In the genomic region with DNA sequence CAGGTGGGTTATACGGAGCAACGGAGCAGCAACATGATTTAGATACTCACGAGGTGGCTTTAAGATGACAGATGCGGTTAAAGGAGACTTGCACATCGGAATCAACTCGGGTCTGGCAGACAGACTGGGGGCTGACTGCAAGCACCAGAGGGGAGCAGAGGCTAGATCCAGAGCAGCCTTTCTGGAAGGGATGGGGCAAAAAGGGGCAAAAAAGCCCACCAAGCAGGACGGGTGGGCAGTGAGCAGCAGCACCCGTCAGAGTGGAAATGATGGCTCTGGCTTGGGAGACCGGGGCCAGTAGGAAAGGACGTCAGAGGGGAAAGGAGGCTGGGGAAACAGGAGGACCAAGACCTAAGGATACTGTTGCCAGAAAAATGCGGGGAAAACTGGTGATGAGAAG, we compare ENCODE assay signal across 8 mouse cellular contexts. TPM values are rescaled to one million over a fixed set of nuclear protein-coding genes. Genes with fewer than 3 reads are reported as not detected.
A peak's percentile ranks its signal among the peaks of the same experiment; 100 is the strongest.
DNase-seq lines count a peak whose midpoint lies in the region; ATAC-seq and TF ChIP-seq lines count a peak whose summit lies in the region.

No protein-coding gene starts in this region.

- H3K9me3 ChIP-seq in intestine, embryonic 15.5 days: no peaks in the 10 kb centered on the region

- ATAC-seq in erythroblast, adult 5-6 weeks (replicated peaks; ENCODE audit: low FRiP score, poor library complexity, severe bottlenecking): peak; percentile 37
- peak; percentile 13 for ATAC-seq in intestine, embryonic 15.5 days

- H3K4me2 ChIP-seq in intestine, embryonic 15.5 days (replicated peaks): peak overlapping the region; percentile 90

- no peaks in the 10 kb centered on the region for H3K27me3 ChIP-seq in cerebellum, adult 2 months (ENCODE audit: control insufficient read depth, insufficient read depth, low read length)
- no peaks in the 10 kb centered on the region for H3K27me3 ChIP-seq in intestine, embryonic 15.5 days (replicated peaks)

- no peaks in the 10 kb centered on the region; the same call in 1 of the 2 replicates for H3K4me1 ChIP-seq in cerebellum, adult 2 months (ENCODE audit: control insufficient read depth, insufficient read depth, low read length)
- 0 out of 2 replicates have a peak, but pooled peaks cover 2% of the 10 kb centered on the region for H3K4me1 ChIP-seq in intestine, embryonic 15.5 days (replicated peaks)

- H3K4me3 ChIP-seq in cerebellum, adult 2 months (replicated peaks; ENCODE audit: insufficient read depth, low read depth, low read length): peak overlapping the region; percentile 100
- peak overlapping the region; percentile 81 for H3K4me3 ChIP-seq in intestine, embryonic 15.5 days (replicated peaks)

- H3K27ac ChIP-seq in cerebellum, adult 2 months (ENCODE audit: insufficient read depth, low read length): peak overlapping the region; percentile 35
- peak overlapping the region; percentile 93 for H3K27ac ChIP-seq in intestine, embryonic 15.5 days

- DNase-seq in cerebellum, adult 2 months: no peak
- DNase-seq in cerebellum, adult 11-12 months: no peak
- peak; percentile 43 for DNase-seq in retina, embryonic 14.5 days (ENCODE audit: low spot score)
- DNase-seq in retina, postnatal 1 day: no peak
- peak; percentile 2 to 10 for DNase-seq in monocyte, adult 2 months (ENCODE audit: low read depth in 1 of 2, low spot score in 2 of 2)
- DNase-seq in urinary bladder, adult 2 months (ENCODE audit: low spot score): no peak

- under 1% methylated on average over 11 of the region's 11 CpGs for WGBS in cerebellum, adult 2 months
- 0% methylated on average over 11 of the region's 11 CpGs for WGBS in intestine, embryonic 15.5 days

- no peak for TF ChIP-seq POLR2A in cerebellum, adult 2 months (IDR thresholded peaks at IDR 0.05; ENCODE audit: borderline replicate concordance, insufficient read depth, low read length)

- H3K36me3 ChIP-seq in intestine, embryonic 15.5 days: no peaks in the 10 kb centered on the region

- no peak for TF ChIP-seq CTCF in cerebellum, adult 2 months (IDR thresholded peaks at IDR 0.05; ENCODE audit: borderline replicate concordance, insufficient read depth, low read depth, low read length)

- peak overlapping the region; percentile 84 for H3K9ac ChIP-seq in intestine, embryonic 15.5 days

RNA-seq across cellular contexts. Expression of a gene that starts 0.7 kb away (rescaled TPM):
- polyA plus RNA-seq in cerebellum, adult 2 months (2012; rRNA removed): 24.2 and 26.1 TPM in 2 replicates
- 55.8 and 71.1 TPM in 2 replicates for total RNA-seq in erythroblast, adult 5-6 weeks (2015; ENCODE audit: low replicate concordance)
- total RNA-seq in erythroblast, adult 5-6 weeks (2017; ENCODE audit: low replicate concordance): 36.7 and 42.4 TPM in 2 replicates
- 21.4 and 24.7 TPM in 2 replicates for polyA plus RNA-seq in intestine, embryonic 15.5 days (2015; fragmentation: Nextera tagmentation; extraction: Ambion mirVana)
- 16.1 and 17.4 TPM in 2 replicates for polyA plus RNA-seq in urinary bladder, adult 2 months (2012; rRNA removed)

RNA-seq across cellular contexts. Expression of a gene that starts 44.4 kb away (rescaled TPM):
- 21.1 and 23.6 TPM in 2 replicates for polyA plus RNA-seq in cerebellum, adult 2 months (2012; rRNA removed)
- 13.6 and 14.0 TPM in 2 replicates for total RNA-seq in erythroblast, adult 5-6 weeks (2015; ENCODE audit: low replicate concordance)
- 14.2 and 17.6 TPM in 2 replicates for total RNA-seq in erythroblast, adult 5-6 weeks (2017; ENCODE audit: low replicate concordance)
- polyA plus RNA-seq in intestine, embryonic 15.5 days (2015; fragmentation: Nextera tagmentation; extraction: Ambion mirVana): 29.0 and 32.4 TPM in 2 replicates
- 15.8 and 19.3 TPM in 2 replicates for polyA plus RNA-seq in urinary bladder, adult 2 months (2012; rRNA removed)

Comparison
In these comparisons a context has a peak if more than half of its experiments do, and no peak if none do; other contexts are left out.
1. DNase-seq: peak in retina, embryonic 14.5 days (single experiment) and monocyte, adult 2 months (2 of 2); none in cerebellum, adult 2 months (0 of 2), cerebellum, adult 11-12 months (single experiment), retina, postnatal 1 day (single experiment) and urinary bladder, adult 2 months (single experiment).